Mouse (Mus musculus): ENCODE measurements at regions not wholly inside any gene's neighbourhood (a gene's known extent, or its start where the extent isn't known, plus 50 kb on each side); places are given as distances from the start of the nearest gene placed in this dataset.

DNA sequence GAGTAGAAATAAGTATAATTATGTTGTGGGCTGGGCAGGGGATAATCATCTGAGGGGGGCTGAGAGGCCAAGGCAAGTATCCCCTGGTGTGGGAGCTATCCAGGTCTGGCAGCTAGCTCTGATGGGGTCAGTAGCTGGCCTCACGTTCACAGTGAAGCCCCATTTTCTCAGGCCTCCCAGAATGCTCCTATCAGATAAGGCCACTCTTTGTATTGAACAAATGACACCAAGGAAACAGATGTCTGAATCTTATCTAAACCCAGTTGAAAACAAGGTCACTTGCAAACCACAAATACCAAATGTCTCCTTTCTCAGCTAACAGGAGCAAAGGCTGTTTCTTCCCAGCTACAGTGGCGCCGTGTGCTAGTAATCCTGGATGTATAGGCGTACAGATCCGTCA lies 137.6 kb upstream of the Sp4 start:
- ATAC-seq (ENCODE audit: insufficient number of reproducible peaks, low FRiP score, low TSS enrichment, low read depth) (no peak), DNase-seq (ENCODE audit: low spot score) (no peak)
- Histone ChIP-seq H3K9me3 (ENCODE audit: control insufficient read depth, low read length) (no peaks in the 10 kb centered on the region), H3K4me1 (ENCODE audit: control insufficient read depth, insufficient read depth, low read length) (no peaks in the 10 kb centered on the region), H3K4me2 (ENCODE audit: low read depth, severe bottlenecking) (no peak overlapping the region), H3K27ac (replicated peaks; ENCODE audit: low read depth, low read length) (no peak overlapping the region), H3K4me3 (ENCODE audit: low read depth, low read length) (no peak overlapping the region), H3K9ac (ENCODE audit: low read length) (no peak overlapping the region), H3K36me3 (ENCODE audit: control insufficient read depth, insufficient read depth, low read length) (no peaks in the 10 kb centered on the region), H3K27me3 (ENCODE audit: control insufficient read depth, insufficient read depth, low read length) (no peaks in the 10 kb centered on the region)
- WGBS, result 82% methylated on average over 5 of the region's 5 CpGs

DNA sequence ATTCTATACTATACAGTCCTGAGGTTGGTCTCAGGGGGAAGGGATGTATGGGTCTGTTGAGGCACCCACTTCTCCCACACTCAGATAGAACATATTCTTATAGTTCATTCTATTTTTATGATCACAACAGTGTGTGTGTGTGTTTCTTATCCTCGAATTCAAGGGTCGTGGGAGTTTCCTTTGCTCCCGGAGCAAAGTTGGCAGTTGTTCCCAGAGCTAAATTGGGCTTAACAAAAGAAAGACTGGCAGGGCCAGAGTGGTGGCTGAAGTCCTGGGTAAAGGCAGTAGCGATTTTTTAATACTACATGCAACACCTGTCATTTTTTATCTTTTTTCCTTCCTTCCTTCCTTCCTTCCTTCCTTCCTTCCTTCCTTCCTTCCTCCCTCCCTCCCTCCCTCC lies 131.5 kb upstream of the Sp4 start:
- no peak overlapping the region for H3K9ac ChIP-seq (ENCODE audit: low read length)
- no peak for ATAC-seq (ENCODE audit: insufficient number of reproducible peaks, low FRiP score, low TSS enrichment, low read depth)
- no peak overlapping the region for H3K4me2 ChIP-seq (ENCODE audit: low read depth, severe bottlenecking)
- H3K27me3 ChIP-seq (ENCODE audit: control insufficient read depth, insufficient read depth, low read length), result no peaks in the 10 kb centered on the region
- no peak for DNase-seq (ENCODE audit: low spot score)
- H3K4me1 ChIP-seq (ENCODE audit: control insufficient read depth, insufficient read depth, low read length), result no peaks in the 10 kb centered on the region
- 83% methylated on average over 4 of the region's 4 CpGs for WGBS
- no peaks in the 10 kb centered on the region for H3K36me3 ChIP-seq (ENCODE audit: control insufficient read depth, insufficient read depth, low read length)
- no peaks in the 10 kb centered on the region for H3K9me3 ChIP-seq (ENCODE audit: control insufficient read depth, low read length)
- no peak overlapping the region for H3K27ac ChIP-seq (replicated peaks; ENCODE audit: low read depth, low read length)
- H3K4me3 ChIP-seq (ENCODE audit: low read depth, low read length), result no peak overlapping the region

DNA sequence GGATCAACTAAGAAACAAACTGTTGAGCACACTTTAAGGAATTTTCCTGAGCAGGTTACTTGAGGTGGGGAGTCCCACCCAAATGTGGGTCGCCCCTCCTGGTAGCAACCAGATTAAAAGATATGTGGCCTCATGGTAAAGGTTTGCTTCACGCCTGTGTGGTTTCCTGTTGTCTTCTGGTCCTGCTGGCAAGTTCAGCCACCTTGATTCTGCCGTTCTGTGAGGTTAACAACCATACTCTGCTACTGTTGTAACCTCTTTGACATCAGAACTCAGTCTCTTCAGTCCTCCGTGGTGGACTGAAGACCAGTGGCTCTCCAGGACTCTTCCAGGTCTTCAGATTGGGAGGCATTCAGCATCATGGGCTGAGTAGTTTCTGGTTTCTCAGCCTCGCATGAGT lies 127.1 kb upstream of the Sp4 start:
- Histone ChIP-seq H3K4me1 (ENCODE audit: control insufficient read depth, insufficient read depth, low read length) (no peaks in the 10 kb centered on the region), H3K4me2 (ENCODE audit: low read depth, severe bottlenecking) (no peak overlapping the region), H3K9ac (ENCODE audit: low read length) (no peak overlapping the region), H3K9me3 (ENCODE audit: control insufficient read depth, low read length) (no peaks in the 10 kb centered on the region), H3K4me3 (ENCODE audit: low read depth, low read length) (no peak overlapping the region), H3K36me3 (ENCODE audit: control insufficient read depth, insufficient read depth, low read length) (no peaks in the 10 kb centered on the region), H3K27me3 (ENCODE audit: control insufficient read depth, insufficient read depth, low read length) (no peaks in the 10 kb centered on the region), H3K27ac (replicated peaks; ENCODE audit: low read depth, low read length) (no peak overlapping the region)
- ATAC-seq (ENCODE audit: insufficient number of reproducible peaks, low FRiP score, low TSS enrichment, low read depth) (no peak), DNase-seq (ENCODE audit: low spot score) (no peak)
- 81% methylated on average over 5 of the region's 5 CpGs for WGBS

DNA sequence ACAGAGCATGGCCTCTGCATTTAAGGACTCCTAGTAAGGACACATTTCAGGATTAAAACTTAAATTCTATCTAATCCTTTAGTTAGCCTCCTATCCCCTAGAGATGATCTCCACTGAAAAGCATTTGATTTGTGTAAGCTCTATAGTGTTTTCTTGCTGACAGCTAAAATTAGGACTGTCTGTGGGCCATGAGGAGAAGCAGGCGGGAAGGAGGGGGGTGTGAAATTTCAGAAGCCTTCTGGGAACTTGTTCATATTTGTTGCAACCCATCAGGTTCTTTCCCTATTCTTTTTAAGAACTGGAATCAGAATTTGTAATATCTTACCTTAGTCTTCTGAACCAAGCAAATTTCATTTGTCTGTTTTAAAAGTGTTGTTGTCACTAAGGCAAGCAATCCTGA lies 114.7 kb upstream of the Sp4 start:
- Histone ChIP-seq H3K9ac (ENCODE audit: low read length) (no peak overlapping the region), H3K4me2 (ENCODE audit: low read depth, severe bottlenecking) (no peak overlapping the region), H3K4me1 (ENCODE audit: control insufficient read depth, insufficient read depth, low read length) (no peaks in the 10 kb centered on the region), H3K27ac (replicated peaks; ENCODE audit: low read depth, low read length) (no peak overlapping the region), H3K4me3 (ENCODE audit: low read depth, low read length) (no peak overlapping the region), H3K36me3 (ENCODE audit: control insufficient read depth, insufficient read depth, low read length) (no peaks in the 10 kb centered on the region), H3K27me3 (ENCODE audit: control insufficient read depth, insufficient read depth, low read length) (no peaks in the 10 kb centered on the region), H3K9me3 (ENCODE audit: control insufficient read depth, low read length) (no peaks in the 10 kb centered on the region)
- 82% methylated on average over 1 of the region's 1 CpGs for WGBS
- DNase-seq (ENCODE audit: low spot score) (no peak), ATAC-seq (ENCODE audit: insufficient number of reproducible peaks, low FRiP score, low TSS enrichment, low read depth) (no peak)

DNA sequence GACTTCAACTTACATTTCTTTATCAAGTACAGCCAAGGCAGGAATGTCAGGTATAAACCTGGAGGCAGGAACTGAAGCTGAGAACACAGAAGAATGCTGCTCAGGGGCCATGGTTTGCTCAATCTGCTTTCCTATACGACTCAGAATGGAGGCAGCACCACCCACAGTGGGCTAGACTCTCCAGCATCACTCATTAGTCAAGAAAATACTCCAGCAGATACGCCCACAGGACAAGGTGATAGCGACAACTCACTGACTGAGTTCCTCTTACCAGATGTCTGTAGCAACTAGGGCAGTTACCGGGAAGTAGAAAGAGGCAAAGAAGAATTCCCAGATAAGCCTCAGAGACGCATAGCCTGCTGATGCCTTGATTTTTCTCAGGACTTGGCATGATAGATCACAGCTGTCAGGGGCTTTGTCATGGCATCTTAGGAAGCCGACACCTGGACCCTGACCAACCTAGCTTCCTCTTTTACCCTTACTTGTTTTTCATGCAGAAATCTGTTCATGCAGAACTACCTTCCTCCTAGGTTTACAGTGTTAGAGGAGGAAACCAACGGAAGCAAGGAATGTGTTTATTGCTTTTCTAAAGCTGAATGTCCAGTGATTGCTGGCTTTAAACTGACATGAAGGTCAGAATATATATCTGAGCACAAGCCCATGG lies 110.7 kb upstream of the Sp4 start:
- no peaks in the 10 kb centered on the region for H3K36me3 ChIP-seq (ENCODE audit: control insufficient read depth, insufficient read depth, low read length)
- no peaks in the 10 kb centered on the region for H3K27me3 ChIP-seq (ENCODE audit: control insufficient read depth, insufficient read depth, low read length)
- ATAC-seq (ENCODE audit: insufficient number of reproducible peaks, low FRiP score, low TSS enrichment, low read depth) (no peak), DNase-seq (ENCODE audit: low spot score) (no peak)
- no peak overlapping the region for H3K4me3 ChIP-seq (ENCODE audit: low read depth, low read length)
- H3K9ac ChIP-seq (ENCODE audit: low read length), result no peak overlapping the region
- H3K9me3 ChIP-seq (ENCODE audit: control insufficient read depth, low read length), result no peaks in the 10 kb centered on the region
- WGBS, result 49% methylated on average over 7 of the region's 7 CpGs
- H3K4me1 ChIP-seq (ENCODE audit: control insufficient read depth, insufficient read depth, low read length), result no peaks in the 10 kb centered on the region
- H3K4me2 ChIP-seq (ENCODE audit: low read depth, severe bottlenecking), result no peak overlapping the region
- no peak overlapping the region for H3K27ac ChIP-seq (replicated peaks; ENCODE audit: low read depth, low read length)

DNA sequence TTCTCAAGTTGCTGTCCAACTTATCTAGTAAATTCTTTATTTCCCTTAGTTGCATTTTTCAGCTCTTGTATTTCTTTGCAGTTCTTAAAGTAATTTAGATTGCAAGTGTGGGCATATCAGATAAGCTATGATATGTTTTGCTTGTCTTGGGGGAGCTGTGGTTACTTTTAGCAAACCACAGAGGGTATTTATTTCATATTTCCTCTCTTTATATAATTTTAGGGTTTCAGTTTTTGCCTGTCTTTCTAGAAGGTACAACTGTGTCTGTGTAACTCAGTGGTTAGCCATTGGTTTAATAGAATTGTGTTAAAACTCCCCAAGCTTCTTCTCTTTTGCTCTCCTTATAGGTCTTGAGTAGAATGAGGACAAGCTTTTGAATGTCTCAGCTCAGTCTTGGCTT lies 109.7 kb upstream of the Sp4 start:
- no peaks in the 10 kb centered on the region for H3K4me1 ChIP-seq (ENCODE audit: control insufficient read depth, insufficient read depth, low read length)
- H3K27ac ChIP-seq (replicated peaks; ENCODE audit: low read depth, low read length), result no peak overlapping the region
- DNase-seq (ENCODE audit: low spot score), result no peak
- H3K9me3 ChIP-seq (ENCODE audit: control insufficient read depth, low read length), result no peaks in the 10 kb centered on the region
- H3K4me2 ChIP-seq (ENCODE audit: low read depth, severe bottlenecking), result no peak overlapping the region
- no peak for ATAC-seq (ENCODE audit: insufficient number of reproducible peaks, low FRiP score, low TSS enrichment, low read depth)
- no peaks in the 10 kb centered on the region for H3K27me3 ChIP-seq (ENCODE audit: control insufficient read depth, insufficient read depth, low read length)
- H3K36me3 ChIP-seq (ENCODE audit: control insufficient read depth, insufficient read depth, low read length), result no peaks in the 10 kb centered on the region
- H3K4me3 ChIP-seq (ENCODE audit: low read depth, low read length), result no peak overlapping the region
- no peak overlapping the region for H3K9ac ChIP-seq (ENCODE audit: low read length)

DNA sequence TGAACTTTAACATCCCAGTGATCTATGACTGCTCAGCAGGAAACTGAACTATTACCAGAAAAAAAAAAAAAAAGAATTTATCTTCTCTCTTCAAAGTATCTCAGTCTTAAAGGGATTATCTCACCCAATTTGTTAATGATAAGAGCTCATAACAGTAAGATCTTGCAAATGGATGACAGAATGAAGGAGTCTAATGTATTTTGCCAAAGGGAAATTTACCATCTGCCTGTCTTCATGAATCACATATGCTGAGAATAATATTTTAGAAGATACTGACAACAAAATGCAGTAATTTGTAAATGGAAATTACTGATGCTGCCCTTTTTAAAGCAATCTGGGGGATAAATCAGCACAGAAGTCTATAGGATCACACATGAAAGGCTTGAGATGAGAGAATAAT lies 103.9 kb upstream of the Sp4 start:
- Histone ChIP-seq H3K36me3 (ENCODE audit: control insufficient read depth, insufficient read depth, low read length) (no peaks in the 10 kb centered on the region), H3K27ac (replicated peaks; ENCODE audit: low read depth, low read length) (no peak overlapping the region), H3K4me2 (ENCODE audit: low read depth, severe bottlenecking) (no peak overlapping the region), H3K4me1 (ENCODE audit: control insufficient read depth, insufficient read depth, low read length) (no peaks in the 10 kb centered on the region), H3K4me3 (ENCODE audit: low read depth, low read length) (no peak overlapping the region), H3K27me3 (ENCODE audit: control insufficient read depth, insufficient read depth, low read length) (no peaks in the 10 kb centered on the region), H3K9ac (ENCODE audit: low read length) (no peak overlapping the region), H3K9me3 (ENCODE audit: control insufficient read depth, low read length) (no peaks in the 10 kb centered on the region)
- DNase-seq (ENCODE audit: low spot score) (no peak), ATAC-seq (ENCODE audit: insufficient number of reproducible peaks, low FRiP score, low TSS enrichment, low read depth) (no peak)

DNA sequence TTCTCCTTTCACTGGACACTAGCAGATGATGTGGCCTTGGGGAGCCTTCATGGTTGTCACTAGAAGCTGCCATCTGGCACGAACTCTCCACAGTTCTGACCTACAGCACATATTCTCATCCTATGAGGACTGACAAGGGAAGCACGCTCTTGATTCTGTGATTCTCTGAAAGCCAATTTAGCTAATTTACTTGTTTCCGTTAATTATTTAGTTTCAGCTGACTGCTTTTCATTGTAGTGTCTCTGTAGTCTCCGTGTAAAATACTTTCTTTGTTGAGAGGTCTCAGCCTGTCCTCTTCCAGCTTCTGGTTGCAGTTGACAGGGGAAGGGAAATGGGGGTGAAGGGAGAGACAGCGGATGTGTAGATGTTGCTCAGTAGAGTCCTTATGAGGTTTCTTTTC lies 102.9 kb upstream of the Sp4 start:
- H3K9ac ChIP-seq (ENCODE audit: low read length), result no peak overlapping the region
- no peak overlapping the region for H3K27ac ChIP-seq (replicated peaks; ENCODE audit: low read depth, low read length)
- no peaks in the 10 kb centered on the region for H3K36me3 ChIP-seq (ENCODE audit: control insufficient read depth, insufficient read depth, low read length)
- no peaks in the 10 kb centered on the region for H3K9me3 ChIP-seq (ENCODE audit: control insufficient read depth, low read length)
- H3K4me3 ChIP-seq (ENCODE audit: low read depth, low read length), result no peak overlapping the region
- DNase-seq (ENCODE audit: low spot score) (no peak), ATAC-seq (ENCODE audit: insufficient number of reproducible peaks, low FRiP score, low TSS enrichment, low read depth) (no peak)
- no peaks in the 10 kb centered on the region for H3K4me1 ChIP-seq (ENCODE audit: control insufficient read depth, insufficient read depth, low read length)
- no peaks in the 10 kb centered on the region for H3K27me3 ChIP-seq (ENCODE audit: control insufficient read depth, insufficient read depth, low read length)
- 83% methylated on average over 5 of the region's 5 CpGs for WGBS
- no peak overlapping the region for H3K4me2 ChIP-seq (ENCODE audit: low read depth, severe bottlenecking)

DNA sequence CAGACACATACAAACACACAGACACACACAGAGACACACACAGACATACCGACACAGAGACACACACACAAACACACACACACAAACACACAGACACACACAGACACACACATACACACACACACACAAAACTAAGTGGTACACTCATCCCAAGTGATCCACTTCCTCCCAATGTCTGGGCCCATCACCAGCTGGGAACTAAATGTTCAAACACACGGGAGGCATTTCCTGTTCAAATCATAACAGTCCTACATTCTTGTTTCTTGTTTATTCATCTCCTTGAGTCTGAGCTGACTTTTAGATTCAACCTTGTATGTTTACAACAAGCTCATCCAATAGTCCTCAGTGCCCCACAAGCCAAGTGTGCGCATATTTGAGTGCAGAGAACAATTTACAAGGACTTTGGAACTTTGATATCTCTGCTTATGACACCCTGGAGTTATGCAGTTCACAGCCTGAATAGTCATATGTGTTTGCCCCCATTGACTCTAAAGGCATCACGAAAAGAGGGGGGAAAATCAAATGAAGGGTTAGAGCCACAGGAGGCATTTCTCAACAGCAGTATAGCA lies 102.4 kb upstream of the Sp4 start:
- no peak overlapping the region for H3K27ac ChIP-seq (replicated peaks; ENCODE audit: low read depth, low read length)
- no peaks in the 10 kb centered on the region for H3K9me3 ChIP-seq (ENCODE audit: control insufficient read depth, low read length)
- H3K27me3 ChIP-seq (ENCODE audit: control insufficient read depth, insufficient read depth, low read length), result no peaks in the 10 kb centered on the region
- H3K36me3 ChIP-seq (ENCODE audit: control insufficient read depth, insufficient read depth, low read length), result no peaks in the 10 kb centered on the region
- H3K9ac ChIP-seq (ENCODE audit: low read length), result no peak overlapping the region
- ATAC-seq (ENCODE audit: insufficient number of reproducible peaks, low FRiP score, low TSS enrichment, low read depth) (no peak), DNase-seq (ENCODE audit: low spot score) (no peak)
- WGBS, result 81% methylated on average over 4 of the region's 4 CpGs
- no peaks in the 10 kb centered on the region for H3K4me1 ChIP-seq (ENCODE audit: control insufficient read depth, insufficient read depth, low read length)
- H3K4me2 ChIP-seq (ENCODE audit: low read depth, severe bottlenecking), result no peak overlapping the region
- H3K4me3 ChIP-seq (ENCODE audit: low read depth, low read length), result no peak overlapping the region
